Mouse (Mus musculus) lung, postnatal 4 days (tissue): Measurements from ENCODE around the gene Nexn.

Experiments
- DNase-seq, 2 experiments: peaks; one replicate each; pipeline ENCODE4 v3.0.0; 2021

Nexn gene

GRCm38 (mm10) chr3:152276935-152277334 is 10.8 kb upstream of the Nexn start:
- DNase-seq, result no peak

- no peak for DNase-seq
Measured at GRCm38 (mm10) chr3:152275008-152275407, 8.9 kb upstream of the Nexn start.

GRCm38 (mm10) chr3:152272974-152273685 is 7.0 kb upstream of the Nexn start:
- DNase-seq, result no peak

DNA sequence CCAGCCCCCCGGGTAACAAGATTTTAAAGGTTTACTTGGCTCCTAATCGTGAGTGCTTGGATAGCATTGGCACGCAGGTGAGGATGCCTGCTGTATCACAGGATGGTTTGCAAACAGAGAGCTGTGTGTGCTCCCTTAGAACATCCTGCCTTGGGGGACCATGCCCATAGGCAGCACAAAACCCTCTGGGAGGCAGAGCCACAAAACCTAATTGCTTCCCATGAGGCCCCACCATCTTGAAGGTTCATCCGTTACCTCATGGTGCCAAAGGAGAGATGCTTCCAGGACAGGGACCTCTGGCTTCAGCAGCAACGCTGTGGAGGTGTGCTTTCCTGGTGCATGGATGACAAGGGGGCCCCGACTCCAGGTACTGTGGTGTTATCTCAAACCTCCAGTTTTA is 5.7 kb upstream of the Nexn start:
- no peak for DNase-seq

GRCm38 (mm10) chr3:152271071-152271710 is 5.0 kb upstream of the Nexn start:
- peak in 1 of 2 experiments; percentile 42 for DNase-seq

DNA sequence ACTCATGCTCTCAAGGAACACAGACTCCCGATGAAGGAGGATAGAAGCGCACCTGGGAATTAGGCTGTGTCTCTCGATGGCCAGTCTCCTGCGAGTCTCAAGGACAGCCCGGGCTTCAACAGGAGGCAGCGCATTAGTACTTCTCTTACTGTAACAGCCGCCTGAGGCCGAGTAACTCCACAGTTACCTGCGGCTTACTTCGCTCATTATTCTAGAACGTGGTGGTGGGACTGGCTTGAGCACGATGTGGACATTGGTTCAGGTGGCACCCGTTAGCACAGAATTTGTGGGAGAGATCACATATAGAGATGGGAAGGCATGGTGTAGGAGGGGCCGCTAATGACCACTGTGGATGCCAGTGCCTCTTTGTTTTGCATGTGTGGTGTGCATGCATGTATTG is 1.9 kb upstream of the Nexn start:
- no peak for DNase-seq

DNA sequence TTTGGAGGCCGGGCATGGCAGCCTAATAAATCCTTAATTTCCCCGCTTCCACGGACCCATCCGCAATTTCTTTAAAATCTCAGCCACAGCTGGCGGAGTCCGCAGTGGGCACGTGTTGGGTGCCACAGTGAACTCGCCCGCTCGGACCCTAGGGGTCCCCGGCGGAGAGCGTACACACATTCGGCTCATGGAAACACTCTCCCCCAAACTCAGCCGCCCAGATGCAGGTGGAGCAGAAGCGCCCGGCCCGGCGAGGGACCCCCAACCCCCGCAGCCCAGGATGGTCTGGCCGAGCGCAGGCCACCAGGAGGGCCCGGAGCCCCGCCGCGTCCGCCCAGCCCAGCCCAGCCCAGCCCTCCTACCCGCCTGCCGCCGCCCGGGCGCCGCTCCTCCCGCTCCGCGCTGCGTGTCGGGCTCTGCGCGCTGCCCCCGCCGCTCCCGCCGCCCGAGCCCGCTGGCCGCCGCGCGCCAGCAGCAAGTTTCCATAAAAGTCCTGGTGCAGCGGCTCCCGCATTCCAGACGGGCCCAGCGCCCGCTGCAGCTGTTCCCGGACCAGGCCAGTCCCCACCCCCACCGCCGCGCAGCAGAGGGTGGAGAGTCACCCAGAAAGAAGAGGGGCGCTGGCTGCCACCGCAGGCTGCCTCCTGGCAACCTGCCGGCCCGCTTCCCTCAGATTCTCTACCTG is 657 bp downstream of the Nexn start:
- peak; percentile 83 to 90 for DNase-seq

DNA sequence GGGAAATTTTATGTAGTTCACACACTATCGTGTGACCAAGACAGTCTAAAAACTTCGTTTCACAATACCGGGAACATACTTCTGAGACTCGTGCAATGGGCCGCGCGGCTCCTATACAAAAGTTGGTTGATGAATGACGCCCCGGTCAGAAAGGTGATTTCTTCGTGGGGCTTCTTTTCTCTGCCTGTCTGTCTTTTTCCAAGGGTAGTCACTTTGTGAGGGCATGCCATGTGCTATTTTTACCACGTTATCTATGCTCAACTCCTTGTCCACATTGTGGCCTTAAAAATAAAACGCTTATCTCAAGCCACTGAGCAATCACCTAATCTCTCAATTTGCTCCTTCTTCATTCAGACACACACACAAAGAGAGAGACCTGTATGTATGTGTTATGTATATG is 1.3 kb downstream of the Nexn start:
- no peak for DNase-seq

DNA sequence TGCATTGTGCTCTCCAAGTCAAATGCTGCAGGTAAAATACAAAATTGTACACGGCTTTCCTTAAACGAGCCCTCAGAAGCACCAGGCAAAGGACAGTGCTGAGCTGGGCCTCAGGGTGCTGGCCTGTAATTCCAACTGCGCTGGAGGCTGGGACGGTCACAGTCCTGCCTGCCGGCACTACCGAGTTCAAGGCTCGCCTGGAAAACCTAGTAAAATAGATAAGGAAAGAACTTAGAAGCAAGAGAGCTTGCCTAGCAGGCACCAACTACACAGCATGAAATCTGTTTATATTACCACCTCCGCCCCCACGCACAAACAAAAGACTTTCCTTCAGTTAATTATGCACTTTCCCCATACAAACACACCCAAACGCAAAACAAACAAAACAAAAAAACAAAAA is 1.8 kb downstream of the Nexn start:
- DNase-seq, result no peak

- peak in 1 of 2 experiments; percentile 33 for DNase-seq
Measured at GRCm38 (mm10) chr3:152261948-152262347, 4.2 kb downstream of the Nexn start.

DNA sequence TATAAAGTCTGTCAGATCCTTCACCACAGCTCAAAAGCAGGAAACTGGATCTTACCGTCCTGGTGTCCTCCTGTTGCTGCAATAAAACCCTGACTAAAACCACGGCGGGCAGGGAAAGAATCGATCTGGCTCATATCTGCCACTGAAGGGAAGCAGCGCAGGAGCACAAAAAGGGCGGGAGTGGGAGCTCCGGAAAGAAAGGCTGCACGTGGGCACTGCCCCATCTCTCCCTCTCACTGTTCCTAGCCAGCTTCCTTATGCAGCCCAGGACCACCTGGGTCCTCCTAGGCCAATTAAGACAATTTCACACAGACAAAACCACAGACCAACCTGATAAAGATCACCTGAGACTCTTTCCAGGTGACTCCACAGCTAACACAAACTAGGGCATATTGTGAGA is 4.7 kb downstream of the Nexn start:
- no peak for DNase-seq

- no peak for DNase-seq
Measured at GRCm38 (mm10) chr3:152260362-152260761, 5.8 kb downstream of the Nexn start.

DNA sequence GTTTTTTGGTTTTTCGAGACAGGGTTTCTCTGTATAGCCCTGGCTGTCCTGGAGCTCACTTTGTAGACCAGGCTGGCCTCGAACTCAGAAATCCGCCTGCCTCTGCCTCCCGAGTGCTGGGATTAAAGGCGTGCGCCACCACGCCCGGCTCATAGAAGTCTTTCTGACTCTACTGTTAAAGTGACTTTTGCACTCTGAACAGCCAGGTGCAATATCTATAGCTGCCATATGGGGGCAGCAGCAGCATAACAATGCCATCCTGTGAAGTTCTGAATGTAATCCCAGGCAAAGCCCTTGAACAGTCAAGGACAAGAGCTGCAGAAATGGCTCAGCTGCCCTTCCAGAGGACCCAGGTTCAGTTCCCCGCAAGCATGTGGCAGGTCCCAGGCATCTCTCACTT is 6.7 kb downstream of the Nexn start:
- peak; percentile 76 to 86 for DNase-seq

GRCm38 (mm10) chr3:152257528-152257927 is 8.6 kb downstream of the Nexn start:
- DNase-seq, result no peak

- no peak for DNase-seq
Measured at GRCm38 (mm10) chr3:152250487-152250886, 15.7 kb downstream of the Nexn start.

DNA sequence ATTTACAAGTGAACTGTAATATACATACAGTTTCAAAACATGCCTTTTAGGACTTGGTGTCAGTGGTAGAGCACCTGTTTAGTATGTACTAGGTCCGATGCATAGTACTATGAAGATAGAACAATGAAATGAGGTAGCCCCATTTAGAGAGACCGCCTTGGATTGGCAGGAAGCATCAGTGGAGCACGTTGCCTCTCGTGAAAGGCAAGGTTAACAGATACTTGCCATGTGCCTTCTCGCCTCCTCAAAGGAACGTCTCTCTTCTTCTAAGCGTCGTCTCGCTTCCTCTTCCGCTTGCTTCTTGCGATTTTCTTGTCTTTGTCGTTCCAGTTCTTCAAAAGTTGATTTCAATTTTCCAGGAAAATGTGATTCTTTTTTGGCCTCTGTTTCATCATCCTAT is 18.4 kb downstream of the Nexn start:
- no peak for DNase-seq

GRCm38 (mm10) chr3:152245273-152245910 is 20.8 kb downstream of the Nexn start:
- DNase-seq, result no peak

DNA sequence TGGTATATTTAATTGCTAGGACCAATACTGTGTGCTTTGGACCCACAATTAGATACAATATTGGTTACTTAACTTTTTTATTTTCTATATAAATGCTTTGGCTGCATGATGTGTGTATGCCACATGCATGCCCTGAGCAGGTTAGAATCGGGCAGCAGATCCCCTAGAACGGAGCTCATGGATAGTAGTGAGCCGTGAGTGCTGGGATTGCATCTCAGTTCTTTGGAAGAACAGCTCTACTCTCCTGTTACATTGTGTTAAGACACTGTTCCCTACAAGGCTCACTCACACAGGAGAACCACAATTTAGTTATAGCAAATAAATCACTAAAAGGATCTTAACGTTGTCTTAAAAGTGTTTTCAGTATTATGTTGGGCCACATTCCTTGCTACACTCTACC is 22.8 kb downstream of the Nexn start:
- DNase-seq, result no peak

DNA sequence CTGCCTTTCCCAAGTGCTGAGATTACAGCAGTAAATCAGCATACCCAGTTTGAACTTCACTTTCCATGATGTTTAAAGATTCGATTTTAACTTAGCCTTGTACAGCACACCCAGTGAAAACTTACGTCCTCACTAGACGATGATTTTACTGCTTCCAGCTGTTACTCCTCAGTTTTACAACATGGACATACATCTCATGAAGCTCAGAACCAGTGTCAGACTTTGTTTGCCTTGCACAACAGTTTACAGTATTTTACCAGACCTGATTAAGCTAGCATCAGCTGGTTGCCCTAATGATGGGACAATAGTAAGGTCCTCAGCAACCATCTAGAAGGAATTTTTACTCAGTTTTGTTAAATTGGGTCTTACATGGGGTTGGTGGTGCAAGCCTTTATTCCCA is 25.1 kb downstream of the Nexn start:
- DNase-seq, result no peak

- no peak for DNase-seq
Measured at GRCm38 (mm10) chr3:152239592-152239991, 26.6 kb downstream of the Nexn start.

GRCm38 (mm10) chr3:152238836-152239235 is 27.3 kb downstream of the Nexn start:
- no peak for DNase-seq

DNA sequence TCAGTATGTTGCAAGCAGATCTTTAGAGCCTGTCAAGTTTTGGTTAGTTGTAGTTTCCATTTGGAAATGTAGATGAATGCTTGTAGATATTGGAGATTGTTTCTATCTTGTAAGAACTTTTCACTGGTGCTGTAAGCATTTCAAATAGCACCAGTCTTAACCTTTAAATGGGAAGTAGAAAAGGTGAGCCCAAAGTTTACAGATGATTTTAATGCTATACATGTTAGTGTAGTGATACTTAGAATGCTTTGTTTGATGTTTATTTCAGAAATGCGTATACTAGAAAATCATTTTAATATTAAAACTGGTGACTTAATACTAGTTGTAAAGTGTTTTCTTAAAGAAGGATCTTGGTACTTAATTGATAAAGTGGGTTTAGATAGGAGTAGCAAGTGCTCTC is 30.3 kb downstream of the Nexn start:
- no peak for DNase-seq

- DNase-seq, result no peak
Measured at GRCm38 (mm10) chr3:152235238-152235637, 30.9 kb downstream of the Nexn start.
